Mouse (Mus musculus) forebrain, embryonic 16.5 days (tissue): ENCODE data around the gene Gemin5. TPM values are rescaled to one million over a fixed set of nuclear protein-coding genes. Genes with fewer than 3 reads are reported as not detected.
"Not testable (repeated sequence)": the region's sequence is repeated elsewhere in the genome, so short reads cannot be mapped to it uniquely, and the experiment has no call there.

Experiments
- ATAC-seq: fragments of 200-750 bp; cut with Nextera tagmentation; 2 replicates; pipeline ENCODE4 v1.8.0; 2017; ENCODE audit warnings: mild to moderate bottlenecking, moderate library complexity
- H3K27ac ChIP-seq: fragments of 300-500 bp; sonication (generic); 2 replicates; pipeline ENCODE4 v1.5.1; 2014; ENCODE audit warnings: low read length, control low read depth
- H3K27me3 ChIP-seq: fragments of 300-500 bp; sonication (generic); replicated peaks from 2 replicates; pipeline ENCODE4 v1.6.1; 2014; ENCODE audit warnings: low read length; ENCODE audit not compliant: control insufficient read depth, insufficient read depth
- H3K36me3 ChIP-seq: fragments of 300-500 bp; sonication (generic); 2 replicates; pipeline ENCODE4 v1.6.1; 2014; ENCODE audit not compliant: control insufficient read depth, insufficient read depth
- H3K4me1 ChIP-seq: fragments of 300-500 bp; sonication (generic); replicated peaks from 2 replicates; pipeline ENCODE4 v1.6.1; 2014; ENCODE audit warnings: low read length; ENCODE audit not compliant: control insufficient read depth, insufficient read depth
- H3K4me2 ChIP-seq: fragments of 300-500 bp; sonication (generic); 2 replicates; pipeline ENCODE4 v1.6.1; 2014; ENCODE audit warnings: mild to moderate bottlenecking, low read length, control low read depth
- H3K4me3 ChIP-seq: fragments of 300-500 bp; sonication (generic); replicated peaks from 2 replicates; pipeline ENCODE4 v1.5.1; 2014; ENCODE audit warnings: mild to moderate bottlenecking, low read length, control low read depth
- H3K9ac ChIP-seq: fragments of 300-500 bp; sonication (generic); replicated peaks from 2 replicates; pipeline ENCODE4 v1.6.1; 2014; ENCODE audit warnings: low read depth, low read length, control low read depth
- H3K9me3 ChIP-seq: fragments of 300-500 bp; sonication (generic); 2 replicates; pipeline ENCODE4 v1.6.1; 2016; ENCODE audit warnings: low read length; ENCODE audit not compliant: control insufficient read depth
- WGBS: fragments of 180-500 bp; shearing (Covaris S2); extraction: QIAGEN DNeasy Blood & Tissue Kit; methylation state at CpG from one replicate; pipeline ENCODE4 v1.1.7; 2014; 5-methylcytosine and 5-hydroxymethylcytosine counted together
- polyA plus RNA-seq: library from polyadenylated mRNA; unstranded; fragments of >200 nt; fragmentation: Nextera tagmentation; extraction: Ambion mirVana; gene quantifications from 2 replicates; pipeline ENCODE4 v1.2.1, GENCODE M21; 2015

Gene Gemin5
- polyA plus RNA-seq: 12.8 and 14.9 TPM in 2 replicates

- Histone ChIP-seq H3K27me3 (no peaks in the 10 kb centered on the region), H3K36me3 (peaks cover 13% of the 10 kb centered on the region), H3K27ac (0 out of 2 replicates have a peak within 1 kb of the TSS, but pooled peaks have one; percentile 5), H3K9ac (peak within 1 kb of the TSS; percentile 85), H3K4me2 (peak within 1 kb of the TSS; percentile 69), H3K4me1 (peaks cover 13% of the 10 kb centered on the region), H3K9me3 (no peaks in the 10 kb centered on the region), H3K4me3 (peak within 1 kb of the TSS; percentile 80)
- peak; percentile 88 for ATAC-seq
- under 1% methylated on average over 62 of the region's 71 CpGs for WGBS
Observed at GRCm38 (mm10) chr11:58168167-58168915, at the start of gene Gemin5. Gene Gemin5 (minus strand): TSS chr11:58168539.

GRCm38 (mm10) chr11:58216823-58217222 lies 48.5 kb upstream of the Gemin5 start:
- no peaks in the 10 kb centered on the region for H3K9me3 ChIP-seq
- ATAC-seq: no peak
- no peak overlapping the region for H3K9ac ChIP-seq
- no peak overlapping the region for H3K4me3 ChIP-seq
- H3K27ac ChIP-seq: no peak overlapping the region
- no peaks in the 10 kb centered on the region for H3K4me1 ChIP-seq
- H3K4me2 ChIP-seq: no peak overlapping the region
- WGBS: 91% methylated on average over 6 of the region's 6 CpGs
- H3K27me3 ChIP-seq: no peaks in the 10 kb centered on the region
- H3K36me3 ChIP-seq: no peaks in the 10 kb centered on the region

GRCm38 (mm10) chr11:58215814-58216213 lies 47.5 kb upstream of the Gemin5 start:
- 84% methylated on average over 5 of the region's 5 CpGs for WGBS
- Histone ChIP-seq H3K4me1 (no peaks in the 10 kb centered on the region), H3K4me2 (no peak overlapping the region), H3K27ac (no peak overlapping the region), H3K27me3 (no peaks in the 10 kb centered on the region), H3K4me3 (no peak overlapping the region), H3K9me3 (no peaks in the 10 kb centered on the region), H3K9ac (no peak overlapping the region), H3K36me3 (no peaks in the 10 kb centered on the region)
- no peak for ATAC-seq

GRCm38 (mm10) chr11:58215049-58215430 lies 46.7 kb upstream of the Gemin5 start:
- not testable (repeated sequence) for H3K27ac ChIP-seq, H3K4me1 ChIP-seq, H3K9ac ChIP-seq, H3K36me3 ChIP-seq, H3K4me2 ChIP-seq, H3K27me3 ChIP-seq, ATAC-seq, H3K9me3 ChIP-seq, H3K4me3 ChIP-seq
- WGBS: 38% methylated on average over 2 of the region's 3 CpGs

- Histone ChIP-seq H3K4me1 (no peaks in the 10 kb centered on the region), H3K27me3 (no peaks in the 10 kb centered on the region), H3K9ac (no peak overlapping the region), H3K4me3 (peak overlapping the region; percentile 16), H3K27ac (no peak overlapping the region), H3K36me3 (no peaks in the 10 kb centered on the region), H3K9me3 (no peaks in the 10 kb centered on the region), H3K4me2 (peak overlapping the region; percentile 33)
- 54% methylated on average over 16 of the region's 17 CpGs for WGBS
- ATAC-seq: no peak
Observed at GRCm38 (mm10) chr11:58214391-58215048, 46.2 kb upstream of the Gemin5 start.

- no peak overlapping the region for H3K4me2 ChIP-seq
- H3K27ac ChIP-seq: no peak overlapping the region
- no peaks in the 10 kb centered on the region for H3K4me1 ChIP-seq
- no peak overlapping the region for H3K4me3 ChIP-seq
- no peaks in the 10 kb centered on the region for H3K27me3 ChIP-seq
- WGBS: 78% methylated on average over 7 of the region's 7 CpGs
- no peaks in the 10 kb centered on the region for H3K9me3 ChIP-seq
- H3K9ac ChIP-seq: no peak overlapping the region
- no peak for ATAC-seq
- no peaks in the 10 kb centered on the region for H3K36me3 ChIP-seq
Observed at GRCm38 (mm10) chr11:58213673-58214342, 45.5 kb upstream of the Gemin5 start.

GRCm38 (mm10) chr11:58211682-58212067 lies 43.3 kb upstream of the Gemin5 start:
- ATAC-seq: no peak
- WGBS: 9% methylated on average over 2 of the region's 2 CpGs
- no peaks in the 10 kb centered on the region for H3K27me3 ChIP-seq

GRCm38 (mm10) chr11:58211062-58211681 lies 42.8 kb upstream of the Gemin5 start:
- no peak overlapping the region for H3K4me3 ChIP-seq
- H3K9ac ChIP-seq: no peak overlapping the region
- WGBS: 19% methylated on average over 9 of the region's 9 CpGs
- no peaks in the 10 kb centered on the region for H3K4me1 ChIP-seq
- ATAC-seq: no peak
- H3K9me3 ChIP-seq: no peaks in the 10 kb centered on the region
- no peaks in the 10 kb centered on the region for H3K27me3 ChIP-seq
- H3K27ac ChIP-seq: no peak overlapping the region
- no peaks in the 10 kb centered on the region for H3K36me3 ChIP-seq
- no peak overlapping the region for H3K4me2 ChIP-seq

More at GRCm38 (mm10) chr11:58211682-58212067, 43.3 kb upstream of the Gemin5 start:
- Histone ChIP-seq H3K4me3 (no peak overlapping the region), H3K36me3 (no peaks in the 10 kb centered on the region), H3K9me3 (no peaks in the 10 kb centered on the region), H3K4me2 (no peak overlapping the region), H3K9ac (no peak overlapping the region), H3K4me1 (no peaks in the 10 kb centered on the region), H3K27ac (no peak overlapping the region)

- no peak for ATAC-seq
- no peaks in the 10 kb centered on the region for H3K36me3 ChIP-seq
- no peak overlapping the region for H3K9ac ChIP-seq
- H3K27me3 ChIP-seq: no peaks in the 10 kb centered on the region
- H3K4me1 ChIP-seq: no peaks in the 10 kb centered on the region
- H3K27ac ChIP-seq: no peak overlapping the region
- no peak overlapping the region for H3K4me2 ChIP-seq
- 95% methylated on average over 1 of the region's 1 CpGs for WGBS
- H3K4me3 ChIP-seq: no peak overlapping the region
- H3K9me3 ChIP-seq: no peaks in the 10 kb centered on the region
Observed at GRCm38 (mm10) chr11:58210321-58210886, 42.1 kb upstream of the Gemin5 start.
